Mouse (Mus musculus) heart, embryonic 13.5 days (tissue): ENCODE data around the gene Gm48552. TPM values are rescaled to one million over a fixed set of nuclear protein-coding genes. Genes with fewer than 3 reads are reported as not detected.

ENCODE experiments used
- ATAC-seq: fragments of 200-750 bp; cut with Nextera tagmentation; 2 replicates; pipeline ENCODE4 v1.8.0; 2017; ENCODE audit warnings: moderate TSS enrichment; ENCODE audit not compliant: insufficient number of reproducible peaks, low FRiP score, low TSS enrichment; ENCODE audit errors: extremely low read depth
- H3K27ac ChIP-seq: fragments of 300-500 bp; sonication (generic); replicated peaks from 2 replicates; pipeline ENCODE4 v1.5.1; 2015; ENCODE audit warnings: moderate library complexity, mild to moderate bottlenecking, inconsistent platforms
- H3K27me3 ChIP-seq: fragments of 300-500 bp; sonication (generic); replicated peaks from 2 replicates; pipeline ENCODE4 v1.6.1; 2015; ENCODE audit warnings: mild to moderate bottlenecking, inconsistent platforms
- H3K36me3 ChIP-seq: fragments of 300-500 bp; sonication (generic); 2 replicates; pipeline ENCODE4 v1.6.1; 2015; ENCODE audit warnings: mild to moderate bottlenecking, inconsistent platforms
- H3K4me1 ChIP-seq: fragments of 300-500 bp; sonication (generic); 2 replicates; pipeline ENCODE4 v1.6.1; 2015; ENCODE audit warnings: inconsistent platforms
- H3K4me2 ChIP-seq: fragments of 300-500 bp; sonication (generic); 2 replicates; pipeline ENCODE4 v1.6.1; 2015; ENCODE audit warnings: inconsistent platforms, mild to moderate bottlenecking, moderate library complexity
- H3K4me3 ChIP-seq: fragments of 300-500 bp; sonication (generic); 2 replicates; pipeline ENCODE4 v1.5.1; 2015; ENCODE audit warnings: moderate library complexity, mild to moderate bottlenecking, inconsistent platforms
- H3K9ac ChIP-seq: fragments of 300-500 bp; sonication (generic); 2 replicates; pipeline ENCODE4 v1.6.1; 2015; ENCODE audit warnings: inconsistent platforms, mild to moderate bottlenecking, moderate library complexity
- H3K9me3 ChIP-seq: fragments of 300-500 bp; sonication (generic); 2 replicates; pipeline ENCODE4 v1.6.1; 2016; ENCODE audit warnings: inconsistent platforms
- WGBS: fragments of 180-500 bp; shearing (Covaris S2); methylation state at CpG from one replicate; pipeline ENCODE4 v1.1.7; 2015; ENCODE audit warnings: mixed read lengths; 5-methylcytosine and 5-hydroxymethylcytosine counted together
- polyA plus RNA-seq: library from polyadenylated mRNA; unstranded; fragments of >200 nt; fragmentation: Nextera tagmentation; extraction: Ambion mirVana; gene quantifications from 2 replicates; pipeline ENCODE4 v1.2.1, GENCODE M21; 2015

Gm48552 gene
- polyA plus RNA-seq, result 0.82 and 1.1 TPM in 2 replicates

GRCm38 (mm10) chr10:81388505-81389055, at the start of gene Gm48552:
Gm48552 (plus strand) TSS chr10:81389005.
- WGBS, result 83% methylated on average over 5 of the region's 5 CpGs

GRCm38 (mm10) chr10:81340551-81341332, 48.1 kb upstream of the Gm48552 start:
- H3K27me3 ChIP-seq, result peaks cover 66% of the 10 kb centered on the region
- 38% methylated on average over 17 of the region's 17 CpGs for WGBS
- H3K4me2 ChIP-seq, result no peak overlapping the region
- no peak overlapping the region for H3K27ac ChIP-seq
- no peaks in the 10 kb centered on the region for H3K9me3 ChIP-seq
- H3K36me3 ChIP-seq, result peaks cover 7% of the 10 kb centered on the region
- no peak overlapping the region for H3K4me3 ChIP-seq
- H3K9ac ChIP-seq, result no peak overlapping the region
- no peak for ATAC-seq
- peaks cover 45% of the 10 kb centered on the region for H3K4me1 ChIP-seq

More at GRCm38 (mm10) chr10:81388505-81389055, at the start of gene Gm48552:
- peak within 1 kb of the TSS; percentile 69 for H3K9ac ChIP-seq
- H3K4me2 ChIP-seq, result no peak within 1 kb of the TSS
- no peaks in the 10 kb centered on the region for H3K9me3 ChIP-seq
- H3K4me1 ChIP-seq, result peaks cover 42% of the 10 kb centered on the region
- H3K27me3 ChIP-seq, result no peaks in the 10 kb centered on the region
- peak within 1 kb of the TSS; percentile 68 for H3K27ac ChIP-seq
- H3K36me3 ChIP-seq, result peaks cover 46% of the 10 kb centered on the region
- no peak within 1 kb of the TSS for H3K4me3 ChIP-seq
- ATAC-seq, result no peak

- WGBS, result 37% methylated on average over 16 of the region's 16 CpGs
- H3K27me3 ChIP-seq, result peaks cover 69% of the 10 kb centered on the region
- no peaks in the 10 kb centered on the region for H3K9me3 ChIP-seq
- no peak overlapping the region for H3K4me3 ChIP-seq
- H3K36me3 ChIP-seq, result peaks cover 14% of the 10 kb centered on the region
- ATAC-seq, result no peak
- H3K4me2 ChIP-seq, result no peak overlapping the region
- H3K4me1 ChIP-seq, result peaks cover 41% of the 10 kb centered on the region
- H3K27ac ChIP-seq, result no peak overlapping the region
- H3K9ac ChIP-seq, result no peak overlapping the region
Measured at GRCm38 (mm10) chr10:81341333-81341949, 47.4 kb upstream of the Gm48552 start.

GRCm38 (mm10) chr10:81342686-81343505, 45.9 kb upstream of the Gm48552 start, which contains the start of gene Gipc3:
Gipc3 (minus strand) TSS chr10:81343266.
- ATAC-seq, result no peak
- 4% methylated on average over 67 of the region's 67 CpGs for WGBS
- H3K9ac ChIP-seq, result peak within 1 kb of the TSS; percentile 83

GRCm38 (mm10) chr10:81344421-81345161, 44.2 kb upstream of the Gm48552 start:
- Histone ChIP-seq H3K4me3 (no peak overlapping the region), H3K9ac (peak overlapping the region; percentile 37; the same call in 1 of the 2 replicates), H3K27me3 (peaks cover 50% of the 10 kb centered on the region), H3K27ac (no peak overlapping the region; the same call in 1 of the 2 replicates), H3K36me3 (peaks cover 34% of the 10 kb centered on the region), H3K4me2 (no peak overlapping the region), H3K4me1 (peaks cover 65% of the 10 kb centered on the region), H3K9me3 (no peaks in the 10 kb centered on the region)
- no peak for ATAC-seq
- 32% methylated on average over 8 of the region's 8 CpGs for WGBS

More at GRCm38 (mm10) chr10:81342686-81343505, 45.9 kb upstream of the Gm48552 start, which contains the start of gene Gipc3:
- peak within 1 kb of the TSS; percentile 61 for H3K4me3 ChIP-seq
- H3K27me3 ChIP-seq, result peaks cover 60% of the 10 kb centered on the region
- no peak within 1 kb of the TSS for H3K27ac ChIP-seq
- H3K4me1 ChIP-seq, result peaks cover 51% of the 10 kb centered on the region
- peaks cover 24% of the 10 kb centered on the region for H3K36me3 ChIP-seq
- no peaks in the 10 kb centered on the region for H3K9me3 ChIP-seq
- H3K4me2 ChIP-seq, result peak within 1 kb of the TSS; percentile 87

GRCm38 (mm10) chr10:81345162-81345534, 43.7 kb upstream of the Gm48552 start:
- peaks cover 68% of the 10 kb centered on the region for H3K4me1 ChIP-seq
- no peak overlapping the region for H3K4me2 ChIP-seq
- no peaks in the 10 kb centered on the region for H3K9me3 ChIP-seq
- H3K4me3 ChIP-seq, result no peak overlapping the region
- peaks cover 34% of the 10 kb centered on the region for H3K36me3 ChIP-seq
- H3K27ac ChIP-seq, result no peak overlapping the region; the same call in 1 of the 2 replicates
- peaks cover 50% of the 10 kb centered on the region for H3K27me3 ChIP-seq
- 77% methylated on average over 4 of the region's 4 CpGs for WGBS
- no peak for ATAC-seq
- H3K9ac ChIP-seq, result no peak overlapping the region; the same call in 1 of the 2 replicates

- Histone ChIP-seq H3K9me3 (no peaks in the 10 kb centered on the region), H3K9ac (peak overlapping the region; percentile 71), H3K27me3 (peaks cover 43% of the 10 kb centered on the region), H3K4me1 (peaks cover 63% of the 10 kb centered on the region), H3K27ac (peak overlapping the region; percentile 59; the same call in 1 of the 2 replicates), H3K4me3 (peak overlapping the region; percentile 36), H3K36me3 (peaks cover 34% of the 10 kb centered on the region), H3K4me2 (peak overlapping the region; percentile 66)
- WGBS, result 12% methylated on average over 55 of the region's 55 CpGs
- no peak for ATAC-seq
Measured at GRCm38 (mm10) chr10:81346453-81347067, 42.2 kb upstream of the Gm48552 start.

- Histone ChIP-seq H3K4me2 (peak overlapping the region; percentile 92), H3K27me3 (peaks cover 18% of the 10 kb centered on the region), H3K4me3 (peak overlapping the region; percentile 86), H3K27ac (peak overlapping the region; percentile 88), H3K9me3 (no peaks in the 10 kb centered on the region), H3K4me1 (peaks cover 57% of the 10 kb centered on the region), H3K9ac (peak overlapping the region; percentile 97), H3K36me3 (peaks cover 34% of the 10 kb centered on the region)
- WGBS, result 10% methylated on average over 12 of the region's 12 CpGs
- ATAC-seq, result no peak
Measured at GRCm38 (mm10) chr10:81349146-81349545, 39.7 kb upstream of the Gm48552 start.

GRCm38 (mm10) chr10:81349961-81350350, 38.8 kb upstream of the Gm48552 start:
- Histone ChIP-seq H3K9me3 (no peaks in the 10 kb centered on the region), H3K4me1 (peaks cover 51% of the 10 kb centered on the region), H3K36me3 (peaks cover 34% of the 10 kb centered on the region), H3K27ac (peak overlapping the region; percentile 88), H3K4me3 (peak overlapping the region; percentile 86), H3K9ac (peak overlapping the region; percentile 97), H3K27me3 (peaks cover 11% of the 10 kb centered on the region), H3K4me2 (peak overlapping the region; percentile 92)
- 2% methylated on average over 29 of the region's 29 CpGs for WGBS
- ATAC-seq, result no peak
